Mouse (Mus musculus) heart, postnatal 10 days (tissue): ENCODE measurements around the gene Socs5. TPM values are rescaled to one million over a fixed set of nuclear protein-coding genes. Genes with fewer than 3 reads are reported as not detected.

Experiments
- microRNA-seq, 2 experiments: library from miRNA; unstranded; fragments of <30 nt; microRNA quantifications; one replicate each; pipeline ENCODE4 v1.2.0; 2022
- total RNA-seq, 2 experiments: library from RNA; stranded (reverse); gene quantifications; 2 replicates each; pipeline ENCODE4 v1.2.3; 2021

Socs5 gene
- total RNA-seq, 2 experiments from 2014 or later, result 30.7 to 32.0 TPM

Small RNAs within 50 kb of the gene (microRNA-seq; reads per million reads assigned to microRNA genes)
- gene Gm22346, result 0 reads per million in 2 experiments

Other genes starting within 250 kb of the Socs5 start
- gene Tmem247, start 190.3 kb upstream of the Socs5 start, total RNA-seq, result not detected
- not detected for gene Atp6v1e2, start 159.8 kb upstream of the Socs5 start, total RNA-seq
- 100 to 1,000 TPM; 168 to 176 TPM for gene Rhoq, start 144.6 kb upstream of the Socs5 start, total RNA-seq
- 1 to 10 TPM; 4.7 to 6.4 TPM for gene Pigf, start 82.3 kb upstream of the Socs5 start, total RNA-seq
- 10 to 100 TPM; 49.5 to 49.6 TPM for gene Cript, start 82.1 kb upstream of the Socs5 start, total RNA-seq
- 10 to 100 TPM; 41.4 to 43.2 TPM for gene Mcfd2, start 158.3 kb downstream of the Socs5 start, total RNA-seq
- 1 to 10 TPM; 4.9 to 5.4 TPM for gene Ttc7, start 175.2 kb downstream of the Socs5 start, total RNA-seq